Mouse (Mus musculus) kidney, adult 2 months (tissue): ENCODE measurements around the gene Slc41a2. TPM values are rescaled to one million over a fixed set of nuclear protein-coding genes. Genes with fewer than 3 reads are reported as not detected.
A peak's percentile ranks its signal among the peaks of the same experiment; 100 is the strongest.

Experiments used
- DNase-seq: peaks from one replicate; pipeline ENCODE4 v3.0.0; 2021
- H3K27ac ChIP-seq: fragments of 200-500 bp; 2 replicates; pipeline ENCODE4 v1.5.1; 2012; ENCODE audit warnings: low read depth, low read length, control low read depth, inconsistent platforms; ENCODE audit not compliant: insufficient read depth
- H3K27me3 ChIP-seq: fragments of 200-500 bp; replicated peaks from 2 replicates; pipeline ENCODE4 v1.6.1; 2012; ENCODE audit warnings: mild to moderate bottlenecking, moderate library complexity, low read length, inconsistent platforms; ENCODE audit not compliant: control insufficient read depth, insufficient read depth
- H3K36me3 ChIP-seq: fragments of 200-500 bp; 2 replicates; pipeline ENCODE4 v1.6.1; 2012; ENCODE audit warnings: mild to moderate bottlenecking, moderate library complexity, low read length, inconsistent platforms; ENCODE audit not compliant: control insufficient read depth, insufficient read depth
- H3K4me1 ChIP-seq: fragments of 200-500 bp; 2 replicates; pipeline ENCODE4 v1.6.1; 2011; ENCODE audit warnings: low read length; ENCODE audit not compliant: control insufficient read depth, insufficient read depth
- H3K4me3 ChIP-seq: fragments of 200-500 bp; 2 replicates; pipeline ENCODE4 v1.5.1; 2011; ENCODE audit warnings: mild to moderate bottlenecking, low read depth, low read length, control low read depth; ENCODE audit not compliant: insufficient read depth
- CTCF ChIP-seq: fragments of 200-500 bp; conservative IDR thresholded peaks from 2 replicates; pipeline ENCODE4 v1.5.1; 2011; ENCODE audit warnings: low read depth, mild to moderate bottlenecking, control low read depth, low read length, moderate library complexity, mixed read lengths; ENCODE audit not compliant: insufficient read depth, insufficient read length
- POLR2A ChIP-seq: fragments of 200-500 bp; IDR thresholded peaks from one replicate; pipeline ENCODE4 v1.6.1; 2011; ENCODE audit warnings: low read depth, low read length, control low read depth
- WGBS: fragments of 180-500 bp; shearing (Covaris S2); methylation state at CpG from one replicate; pipeline ENCODE4 v1.1.7; 2018; 5-methylcytosine and 5-hydroxymethylcytosine counted together
- polyA plus RNA-seq: library from polyadenylated mRNA; depleted of rRNA; stranded (reverse); fragments of >200 nt; gene quantifications from 2 replicates; pipeline ENCODE4 v1.2.3, GENCODE M21; 2012

Gene Slc41a2
- polyA plus RNA-seq, 1 experiment: 6.4 TPM

- H3K4me1 ChIP-seq: no peaks in the 10 kb centered on the region
- WGBS: 81% methylated on average over 3 of the region's 3 CpGs
- H3K36me3 ChIP-seq: no peaks in the 10 kb centered on the region
- H3K4me3 ChIP-seq: no peak overlapping the region
- no peak overlapping the region for H3K27ac ChIP-seq
- TF ChIP-seq CTCF (no peak), POLR2A (no peak)
- no peaks in the 10 kb centered on the region for H3K27me3 ChIP-seq
- no peak for DNase-seq
Observed at GRCm38 (mm10) chr10:83233967-83234366, 103.7 kb downstream of the Slc41a2 start.

- Histone ChIP-seq H3K27ac (no peak overlapping the region), H3K36me3 (no peaks in the 10 kb centered on the region), H3K27me3 (no peaks in the 10 kb centered on the region), H3K4me1 (no peaks in the 10 kb centered on the region), H3K4me3 (no peak overlapping the region)
- 69% methylated on average over 4 of the region's 4 CpGs for WGBS
- DNase-seq: no peak
- TF ChIP-seq POLR2A (no peak), CTCF (no peak)
Observed at GRCm38 (mm10) chr10:83228626-83229025, 109.1 kb downstream of the Slc41a2 start.

GRCm38 (mm10) chr10:83224999-83225398 lies 112.7 kb downstream of the Slc41a2 start:
- H3K27ac ChIP-seq: no peak overlapping the region
- peak; percentile 28 for DNase-seq
- 44% methylated on average over 3 of the region's 3 CpGs for WGBS
- H3K4me3 ChIP-seq: no peak overlapping the region
- no peaks in the 10 kb centered on the region for H3K36me3 ChIP-seq
- H3K27me3 ChIP-seq: no peaks in the 10 kb centered on the region
- H3K4me1 ChIP-seq: no peaks in the 10 kb centered on the region
- TF ChIP-seq CTCF (peak; percentile 65), POLR2A (no peak)

- no peak overlapping the region for H3K27ac ChIP-seq
- H3K36me3 ChIP-seq: no peaks in the 10 kb centered on the region
- no peaks in the 10 kb centered on the region for H3K4me1 ChIP-seq
- 88% methylated on average over 3 of the region's 3 CpGs for WGBS
- H3K4me3 ChIP-seq: no peak overlapping the region
- DNase-seq: no peak
- no peak for TF ChIP-seq CTCF
- no peak for TF ChIP-seq POLR2A
- no peaks in the 10 kb centered on the region for H3K27me3 ChIP-seq
Observed at GRCm38 (mm10) chr10:83220847-83221246, 116.8 kb downstream of the Slc41a2 start.

GRCm38 (mm10) chr10:83220217-83220616 lies 117.5 kb downstream of the Slc41a2 start:
- H3K27ac ChIP-seq: no peak overlapping the region
- H3K4me1 ChIP-seq: no peaks in the 10 kb centered on the region
- no peaks in the 10 kb centered on the region for H3K27me3 ChIP-seq
- WGBS: 88% methylated on average over 10 of the region's 10 CpGs
- DNase-seq: no peak
- no peaks in the 10 kb centered on the region for H3K36me3 ChIP-seq
- TF ChIP-seq CTCF (no peak), POLR2A (no peak)
- no peak overlapping the region for H3K4me3 ChIP-seq

- no peak for TF ChIP-seq POLR2A
- peak; percentile 71 for TF ChIP-seq CTCF
- Histone ChIP-seq H3K36me3 (no peaks in the 10 kb centered on the region), H3K4me3 (no peak overlapping the region), H3K4me1 (no peaks in the 10 kb centered on the region), H3K27me3 (no peaks in the 10 kb centered on the region), H3K27ac (no peak overlapping the region)
- peak; percentile 62 for DNase-seq
- 24% methylated on average over 12 of the region's 12 CpGs for WGBS
Observed at GRCm38 (mm10) chr10:83219729-83220128, 118.0 kb downstream of the Slc41a2 start.

- DNase-seq: no peak
- H3K27ac ChIP-seq: no peak overlapping the region
- WGBS: 66% methylated on average over 2 of the region's 2 CpGs
- H3K27me3 ChIP-seq: no peaks in the 10 kb centered on the region
- H3K36me3 ChIP-seq: no peaks in the 10 kb centered on the region
- TF ChIP-seq CTCF (no peak), POLR2A (no peak)
- no peaks in the 10 kb centered on the region for H3K4me1 ChIP-seq
- no peak overlapping the region for H3K4me3 ChIP-seq
Observed at GRCm38 (mm10) chr10:83218778-83219177, 118.9 kb downstream of the Slc41a2 start.
